Mouse (Mus musculus): ENCODE measurements around the gene Tspyl3. TPM values are rescaled to one million over a fixed set of nuclear protein-coding genes. Genes with fewer than 3 reads are reported as not detected.

Tspyl3 gene
- polyA plus RNA-seq, 1 experiment from 2014 or later = 0.06 TPM

- POLR2A ChIA-PET = no interaction called here
- in situ Hi-C loops (cut with MboI; ENCODE audit: low pct_unique_long_range_greater_than_20kb) = no loop called here
- ATAC-seq (no peak), DNase-seq (ENCODE audit: low read depth, low spot score) (no peak)
- no peaks in the 10 kb centered on the region for H3K27me3 ChIP-seq
- no peak for TF ChIP-seq CTCF (IDR thresholded peaks at IDR 0.05)
- CTCF ChIA-PET = no interaction called here
Observed at GRCm38 (mm10) chr2:153227959-153228358, 2.7 kb upstream of the Tspyl3 start.

GRCm38 (mm10) chr2:153225595-153225953, 333 bp upstream of the Tspyl3 start:
- ATAC-seq (no peak), DNase-seq (ENCODE audit: low read depth, low spot score) (no peak)
- ChIA-PET CTCF (interaction anchor here (0.7 to 2.3 kb wide), 2 partner anchors 10 to 78 kb away, joined by 3 to 4 read pairs; no protein-coding TSS in a partner anchor), POLR2A (no interaction called here)
- no peaks in the 10 kb centered on the region for H3K27me3 ChIP-seq
- TF ChIP-seq CTCF (IDR thresholded peaks at IDR 0.05) = no peak
- in situ Hi-C loops (cut with MboI; ENCODE audit: low pct_unique_long_range_greater_than_20kb) = no loop called here

- ATAC-seq (no peak), DNase-seq (ENCODE audit: low read depth, low spot score) (no peak)
- ChIA-PET CTCF (no interaction called here), POLR2A (no interaction called here)
- TF ChIP-seq CTCF (IDR thresholded peaks at IDR 0.05) = no peak
- H3K27me3 ChIP-seq = no peaks in the 10 kb centered on the region
- in situ Hi-C loops (cut with MboI; ENCODE audit: low pct_unique_long_range_greater_than_20kb) = no loop called here
Observed at GRCm38 (mm10) chr2:153222566-153222965, 2.7 kb downstream of the Tspyl3 start.

GRCm38 (mm10) chr2:153222130-153222529, 3.1 kb downstream of the Tspyl3 start:
- in situ Hi-C loops (cut with MboI; ENCODE audit: low pct_unique_long_range_greater_than_20kb) = no loop called here
- H3K27me3 ChIP-seq = no peaks in the 10 kb centered on the region
- DNase-seq (ENCODE audit: low read depth, low spot score) (no peak), ATAC-seq (no peak)
- CTCF ChIA-PET = no interaction called here
- POLR2A ChIA-PET = no interaction called here
- no peak for TF ChIP-seq CTCF (IDR thresholded peaks at IDR 0.05)

GRCm38 (mm10) chr2:153221620-153222019, 3.6 kb downstream of the Tspyl3 start:
- ATAC-seq = no peak
- H3K27me3 ChIP-seq = no peaks in the 10 kb centered on the region
- ChIA-PET POLR2A (no interaction called here), CTCF (no interaction called here)
- no peak for DNase-seq (ENCODE audit: low read depth, low spot score)
- in situ Hi-C loops (cut with MboI; ENCODE audit: low pct_unique_long_range_greater_than_20kb) = no loop called here
- TF ChIP-seq CTCF (IDR thresholded peaks at IDR 0.05) = no peak

- no peak for TF ChIP-seq CTCF (IDR thresholded peaks at IDR 0.05)
- DNase-seq (ENCODE audit: low read depth, low spot score) (no peak), ATAC-seq (no peak)
- POLR2A ChIA-PET = no interaction called here
- in situ Hi-C loops (cut with MboI; ENCODE audit: low pct_unique_long_range_greater_than_20kb) = no loop called here
- CTCF ChIA-PET = interaction anchor here (0.9 kb wide), 1 partner anchor 17 kb away, joined by 3 read pairs; no protein-coding TSS in a partner anchor
- no peaks in the 10 kb centered on the region for H3K27me3 ChIP-seq
Observed at GRCm38 (mm10) chr2:153218516-153218915, 6.7 kb downstream of the Tspyl3 start.

GRCm38 (mm10) chr2:153217826-153218340, 7.4 kb downstream of the Tspyl3 start:
- CTCF ChIA-PET = interaction anchor here (0.9 kb wide), 1 partner anchor 18 kb away, joined by 3 read pairs; no protein-coding TSS in a partner anchor
- H3K27me3 ChIP-seq = no peaks in the 10 kb centered on the region
- POLR2A ChIA-PET = no interaction called here
- in situ Hi-C loops (cut with MboI; ENCODE audit: low pct_unique_long_range_greater_than_20kb) = no loop called here
- no peak for ATAC-seq
- TF ChIP-seq CTCF (IDR thresholded peaks at IDR 0.05) = no peak
- no peak for DNase-seq (ENCODE audit: low read depth, low spot score)

GRCm38 (mm10) chr2:153215421-153215820, 9.8 kb downstream of the Tspyl3 start:
- CTCF ChIA-PET = interaction anchor here (1.0 to 1.4 kb wide), 2 partner anchors 9 to 134 kb away, joined by 3 read pairs; no protein-coding TSS in a partner anchor
- DNase-seq (ENCODE audit: low read depth, low spot score) = no peak
- ATAC-seq = no peak
- in situ Hi-C loops (cut with MboI; ENCODE audit: low pct_unique_long_range_greater_than_20kb) = no loop called here
- POLR2A ChIA-PET = interaction anchor here (1.1 kb wide), 1 partner anchor 13 kb away, joined by 4 read pairs; no protein-coding TSS in a partner anchor
- TF ChIP-seq CTCF (IDR thresholded peaks at IDR 0.05) = no peak
- H3K27me3 ChIP-seq = no peaks in the 10 kb centered on the region

GRCm38 (mm10) chr2:153214771-153215259, 10.4 kb downstream of the Tspyl3 start:
- in situ Hi-C loops (cut with MboI; ENCODE audit: low pct_unique_long_range_greater_than_20kb) = no loop called here
- ATAC-seq = no peak
- no peaks in the 10 kb centered on the region for H3K27me3 ChIP-seq
- ChIA-PET CTCF (no interaction called here), POLR2A (no interaction called here)
- no peak for TF ChIP-seq CTCF (IDR thresholded peaks at IDR 0.05)
- no peak for DNase-seq (ENCODE audit: low read depth, low spot score)

GRCm38 (mm10) chr2:153213351-153213750, 11.9 kb downstream of the Tspyl3 start:
- ATAC-seq = no peak

GRCm38 (mm10) chr2:153211451-153211850, 13.8 kb downstream of the Tspyl3 start:
- in situ Hi-C loops (cut with MboI; ENCODE audit: low pct_unique_long_range_greater_than_20kb) = no loop called here
- ChIA-PET CTCF (no interaction called here), POLR2A (no interaction called here)
- ATAC-seq (no peak), DNase-seq (ENCODE audit: low read depth, low spot score) (no peak)
- no peak for TF ChIP-seq CTCF (IDR thresholded peaks at IDR 0.05)
- no peaks in the 10 kb centered on the region for H3K27me3 ChIP-seq

More at GRCm38 (mm10) chr2:153213351-153213750, 11.9 kb downstream of the Tspyl3 start:
- in situ Hi-C loops (cut with MboI; ENCODE audit: low pct_unique_long_range_greater_than_20kb) = no loop called here
- no peak for TF ChIP-seq CTCF (IDR thresholded peaks at IDR 0.05)
- no peak for DNase-seq (ENCODE audit: low read depth, low spot score)
- ChIA-PET POLR2A (interaction anchor here (0.6 kb wide), 1 partner anchor 13 kb away, joined by 3 read pairs; no protein-coding TSS in a partner anchor), CTCF (no interaction called here)
- no peaks in the 10 kb centered on the region for H3K27me3 ChIP-seq

- CTCF ChIA-PET = no interaction called here
- in situ Hi-C loops (cut with MboI; ENCODE audit: low pct_unique_long_range_greater_than_20kb) = no loop called here
- POLR2A ChIA-PET = no interaction called here
- TF ChIP-seq CTCF (IDR thresholded peaks at IDR 0.05) = no peak
- ATAC-seq (no peak), DNase-seq (ENCODE audit: low read depth, low spot score) (no peak)
- no peaks in the 10 kb centered on the region for H3K27me3 ChIP-seq
Observed at GRCm38 (mm10) chr2:153209286-153209685, 16.0 kb downstream of the Tspyl3 start.
